Mouse (Mus musculus) olfactory bulb, adult 2 months (tissue): ENCODE results near the gene Dscam. TPM values are rescaled to one million over a fixed set of nuclear protein-coding genes. Genes with fewer than 3 reads are reported as not detected.

ENCODE experiments used
- H3K27ac ChIP-seq: fragments of 200-500 bp; 2 replicates; pipeline ENCODE4 v1.5.1; 2012; ENCODE audit warnings: low read depth, low read length; ENCODE audit not compliant: insufficient read depth
- H3K4me1 ChIP-seq: fragments of 200-500 bp; 2 replicates; pipeline ENCODE4 v1.6.1; 2012; ENCODE audit warnings: low read length; ENCODE audit not compliant: control insufficient read depth, insufficient read depth
- H3K4me3 ChIP-seq: fragments of 200-500 bp; 2 replicates; pipeline ENCODE4 v1.5.1; 2012; ENCODE audit warnings: mild to moderate bottlenecking, low read depth, low read length, moderate library complexity; ENCODE audit not compliant: insufficient read depth
- CTCF ChIP-seq: fragments of 200-500 bp; IDR thresholded peaks from 2 replicates; pipeline ENCODE4 v1.5.1; 2012; ENCODE audit warnings: low read depth, mild to moderate bottlenecking, low read length, moderate library complexity; ENCODE audit not compliant: insufficient read depth
- POLR2A ChIP-seq: fragments of 200-500 bp; IDR thresholded peaks from 2 replicates; pipeline ENCODE4 v1.6.1; 2012; ENCODE audit warnings: mild to moderate bottlenecking, low read depth, low read length, moderate library complexity; ENCODE audit not compliant: insufficient read depth
- WGBS: fragments of 180-500 bp; shearing (Covaris S2); methylation state at CpG from one replicate; pipeline ENCODE4 v1.1.7; 2018; 5-methylcytosine and 5-hydroxymethylcytosine counted together
- polyA plus RNA-seq: library from polyadenylated mRNA; stranded (reverse); fragments of >200 nt; gene quantifications from 2 replicates; pipeline ENCODE4 v1.2.4, GENCODE M21; 2012; ENCODE audit warnings: low replicate concordance; ENCODE audit not compliant: missing spikeins, insufficient read depth, insufficient read length

Gene Dscam
- polyA plus RNA-seq, 1 experiment, result 97.5 TPM

DNA sequence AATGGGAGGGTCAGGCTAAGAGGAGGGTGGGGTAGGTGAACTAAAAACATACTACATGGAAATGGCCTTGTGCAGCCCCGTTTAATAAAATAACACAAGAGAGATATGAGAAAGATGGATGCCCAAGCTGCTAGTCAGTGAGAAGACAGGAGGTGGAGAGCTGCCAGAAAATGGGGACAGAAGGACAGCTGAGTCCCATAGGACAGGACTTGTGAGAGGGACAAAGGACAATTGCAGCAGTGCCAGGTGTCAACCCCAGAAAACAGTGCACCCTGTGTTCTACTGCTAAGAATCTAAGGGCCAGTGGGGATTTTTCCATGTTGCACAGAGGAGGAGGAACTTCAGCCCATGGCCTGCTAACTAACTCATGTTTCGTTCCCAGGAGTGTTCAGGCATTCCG lies 470.0 kb downstream of the Dscam start:
- 83% methylated on average over 3 of the region's 3 CpGs for WGBS
- Histone ChIP-seq H3K4me1 (peaks cover 3% of the 10 kb centered on the region; the same call in 1 of the 2 replicates), H3K27ac (no peak overlapping the region), H3K4me3 (no peak overlapping the region)
- TF ChIP-seq CTCF (no peak), POLR2A (no peak)

- Histone ChIP-seq H3K4me1 (peaks cover 11% of the 10 kb centered on the region), H3K4me3 (no peak overlapping the region), H3K27ac (no peak overlapping the region)
- TF ChIP-seq POLR2A (no peak), CTCF (no peak)
- WGBS, result 61% methylated on average over 4 of the region's 4 CpGs
Measured at GRCm38 (mm10) chr16:96695882-96696281, 474.7 kb downstream of the Dscam start.

DNA sequence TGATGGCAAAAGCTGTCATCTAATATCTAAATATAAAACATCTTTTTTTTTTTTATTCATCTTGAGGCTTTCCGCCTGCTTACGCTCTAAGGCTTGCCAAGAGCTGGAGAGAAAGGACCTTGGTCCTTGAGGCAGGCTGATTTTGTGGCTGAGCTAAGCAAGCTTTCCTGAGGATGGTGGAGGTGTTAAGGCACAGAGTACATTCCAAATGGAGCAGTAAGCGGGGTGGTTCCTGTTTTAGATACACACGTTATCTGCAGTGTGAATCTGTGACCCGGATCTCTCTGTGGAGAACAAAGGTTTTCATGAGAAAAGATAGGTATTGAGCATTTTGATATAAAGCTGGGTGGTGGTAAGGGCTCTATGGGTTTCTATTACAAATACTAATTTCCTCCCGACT lies 479.0 kb downstream of the Dscam start:
- TF ChIP-seq POLR2A (no peak), CTCF (no peak)
- H3K4me3 ChIP-seq, result no peak overlapping the region
- 81% methylated on average over 6 of the region's 6 CpGs for WGBS
- no peak overlapping the region for H3K27ac ChIP-seq
- peaks cover 14% of the 10 kb centered on the region for H3K4me1 ChIP-seq

GRCm38 (mm10) chr16:96690052-96690451 lies 480.5 kb downstream of the Dscam start:
- Histone ChIP-seq H3K4me3 (no peak overlapping the region), H3K27ac (no peak overlapping the region), H3K4me1 (peaks cover 16% of the 10 kb centered on the region)
- TF ChIP-seq POLR2A, result no peak
- WGBS, result 45% methylated on average over 1 of the region's 2 CpGs

DNA sequence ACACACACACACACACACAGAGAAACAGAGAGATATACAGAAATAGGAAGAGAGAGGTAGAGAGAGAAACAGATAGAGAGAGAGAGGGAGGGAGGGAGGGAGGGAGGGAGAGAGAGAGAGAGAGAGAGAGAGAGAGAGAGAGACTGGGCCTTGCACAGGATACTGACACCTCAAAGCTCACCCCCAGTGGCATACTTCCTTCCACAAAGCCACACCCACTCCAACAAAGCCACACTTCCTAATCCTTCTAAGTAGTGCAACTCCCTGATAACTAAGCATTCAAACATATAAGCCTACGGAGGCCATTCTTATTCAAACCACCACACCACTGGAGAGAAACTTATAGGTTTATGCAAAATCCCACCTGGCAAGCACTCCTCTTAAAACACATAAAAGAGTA lies 481.1 kb downstream of the Dscam start:
- 64% methylated on average over 1 of the region's 1 CpGs for WGBS
- Histone ChIP-seq H3K4me3 (no peak overlapping the region), H3K4me1 (peaks cover 16% of the 10 kb centered on the region), H3K27ac (no peak overlapping the region)
- TF ChIP-seq CTCF (no peak), POLR2A (no peak)

- H3K4me1 ChIP-seq, result peaks cover 14% of the 10 kb centered on the region
- H3K27ac ChIP-seq, result no peak overlapping the region; the same call in 1 of the 2 replicates
- no peak overlapping the region for H3K4me3 ChIP-seq
- TF ChIP-seq CTCF, result no peak
- TF ChIP-seq POLR2A, result no peak
- 90% methylated on average over 14 of the region's 14 CpGs for WGBS
Measured at GRCm38 (mm10) chr16:96685065-96685464, 485.5 kb downstream of the Dscam start.

DNA sequence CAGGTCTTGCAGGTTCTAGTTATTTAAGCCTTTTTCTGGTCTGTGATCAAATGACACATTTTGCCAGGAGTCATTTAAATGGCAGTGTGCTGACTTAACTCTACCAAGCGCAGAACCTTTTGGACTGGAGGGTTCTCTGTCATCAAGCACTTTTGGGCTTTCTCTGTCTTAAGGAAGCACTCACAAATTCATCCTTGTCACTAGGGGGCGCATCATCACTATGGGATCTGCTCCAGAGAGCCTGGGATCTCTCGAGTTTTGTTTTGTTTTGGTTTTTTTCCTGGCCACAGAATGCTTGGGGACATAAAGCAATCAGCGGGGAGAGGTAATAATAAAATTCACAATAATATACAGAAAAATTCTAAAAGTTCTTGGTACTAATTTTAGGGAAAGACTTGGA lies 486.0 kb downstream of the Dscam start:
- 16% methylated on average over 4 of the region's 4 CpGs for WGBS
- TF ChIP-seq POLR2A (no peak), CTCF (no peak)
- no peak overlapping the region for H3K27ac ChIP-seq

GRCm38 (mm10) chr16:96682289-96682972 lies 488.1 kb downstream of the Dscam start:
- 68% methylated on average over 5 of the region's 5 CpGs for WGBS
- Histone ChIP-seq H3K27ac (peak overlapping the region; percentile 51; the same call in 1 of the 2 replicates), H3K4me3 (no peak overlapping the region), H3K4me1 (peaks cover 14% of the 10 kb centered on the region)
- TF ChIP-seq POLR2A, result no peak
- TF ChIP-seq CTCF, result no peak

More for the DNA sequence above, 486.0 kb downstream of the Dscam start:
- Histone ChIP-seq H3K4me3 (no peak overlapping the region), H3K4me1 (peaks cover 14% of the 10 kb centered on the region)

- H3K4me3 ChIP-seq, result no peak overlapping the region
- H3K27ac ChIP-seq, result no peak overlapping the region
- no peak for TF ChIP-seq POLR2A
- TF ChIP-seq CTCF, result no peak
- H3K4me1 ChIP-seq, result peaks cover 11% of the 10 kb centered on the region
- WGBS, result 82% methylated on average over 8 of the region's 8 CpGs
Measured at GRCm38 (mm10) chr16:96679981-96680380, 490.6 kb downstream of the Dscam start.
